Mouse (Mus musculus) CH12.LX (cell line): ENCODE results near the gene Nkap. TPM values are rescaled to one million over a fixed set of nuclear protein-coding genes. Genes with fewer than 3 reads are reported as not detected.
A peak's percentile ranks its signal among the peaks of the same experiment; 100 is the strongest.

Experiments used
- DNase-seq: peaks from one replicate; pipeline ENCODE4 v3.0.0-alpha.2; 2013; ENCODE audit errors: extremely low read depth
- H3K27ac ChIP-seq: 2 replicates; pipeline ENCODE4 v1.5.1; 2012; ENCODE audit warnings: low read depth, mild to moderate bottlenecking, control low read depth, moderate library complexity; ENCODE audit not compliant: insufficient read depth
- H3K27me3 ChIP-seq: replicated peaks from 2 replicates; pipeline ENCODE3; 2012; ENCODE audit warnings: inconsistent platforms
- H3K36me3 ChIP-seq, 2 experiments: replicated peaks in 1 of 2; 2 replicates each; pipeline versions ENCODE3 to v1.6.1; 2012; ENCODE audit warnings: inconsistent platforms in 1 of 2, low read length in 1 of 2, mild to moderate bottlenecking in 1 of 2, mixed read lengths in 1 of 2, moderate library complexity in 1 of 2; ENCODE audit not compliant: control insufficient read depth in 1 of 2, insufficient read depth in 1 of 2
- H3K4me1 ChIP-seq, 2 experiments: 2 replicates each; pipeline ENCODE4 v1.6.1; 2012; ENCODE audit warnings: inconsistent platforms in 1 of 2, moderate library complexity in 1 of 2; ENCODE audit not compliant: insufficient read depth in 2 of 2, control insufficient read depth in 1 of 2
- H3K4me2 ChIP-seq: 2 replicates; pipeline ENCODE4 v1.6.1; 2012; ENCODE audit warnings: low read depth, mild to moderate bottlenecking, control low read depth; ENCODE audit not compliant: poor library complexity, insufficient read depth, severe bottlenecking
- H3K4me3 ChIP-seq, 3 experiments: fragments of 150-350 bp in 1 of 3; sonication (generic) in 1 of 3; replicated peaks in 1 of 3; 2 replicates each; pipeline versions ENCODE3 to v1.5.1; 2011 to 2012; ENCODE audit warnings: low read depth in 2 of 3, low read length in 2 of 3, mild to moderate bottlenecking in 2 of 3, moderate library complexity in 2 of 3, control low read depth in 1 of 3, improper control_type of control experiment in 1 of 3, inconsistent platforms in 1 of 3, mixed read lengths in 1 of 3; ENCODE audit not compliant: poor library complexity in 1 of 3
- H3K79me2 ChIP-seq: replicated peaks from 2 replicates; pipeline ENCODE4 v1.6.1; 2012; ENCODE audit warnings: mild to moderate bottlenecking, moderate library complexity; ENCODE audit not compliant: control insufficient read depth, poor library complexity, insufficient read depth, severe bottlenecking; ENCODE audit errors: extremely low read depth
- H3K9ac ChIP-seq: 2 replicates; pipeline ENCODE4 v1.6.1; 2012; ENCODE audit warnings: low read depth, mild to moderate bottlenecking, control low read depth, moderate library complexity; ENCODE audit not compliant: insufficient read depth
- H3K9me3 ChIP-seq: replicated peaks from 2 replicates; pipeline ENCODE3; 2012; ENCODE audit warnings: low read length, inconsistent platforms, mixed read lengths
- BHLHE40 ChIP-seq: IDR thresholded peaks from 2 replicates; pipeline ENCODE4 v1.6.1; 2011; ENCODE audit warnings: mild to moderate bottlenecking, low read depth, low read length, improper control_type of control experiment
- EP300 ChIP-seq: IDR thresholded peaks from 2 replicates; pipeline ENCODE4 v1.6.1; 2011; ENCODE audit warnings: low read length, improper control_type of control experiment
- GABPA ChIP-seq: IDR thresholded peaks from 2 replicates; pipeline ENCODE4 v1.6.1; 2012; ENCODE audit warnings: low read depth, low read length, improper control_type of control experiment, inconsistent platforms; ENCODE audit not compliant: insufficient replicate concordance
- JUND ChIP-seq: conservative IDR thresholded peaks from 2 replicates; pipeline ENCODE4 v1.6.1; 2011; ENCODE audit warnings: low read depth, low read length, improper control_type of control experiment
- KAT2A ChIP-seq: IDR thresholded peaks from 2 replicates; pipeline ENCODE4 v1.6.1; 2012; ENCODE audit warnings: low read length, improper control_type of control experiment, inconsistent platforms; ENCODE audit not compliant: insufficient replicate concordance
- MAX ChIP-seq: IDR thresholded peaks from 2 replicates; pipeline ENCODE4 v1.6.1; 2011; ENCODE audit warnings: low read length, improper control_type of control experiment
- MXI1 ChIP-seq: IDR thresholded peaks from 2 replicates; pipeline ENCODE4 v1.6.1; 2011; ENCODE audit warnings: mild to moderate bottlenecking, low read depth, low read length, improper control_type of control experiment
- NRF1 ChIP-seq: IDR thresholded peaks from 2 replicates; pipeline ENCODE4 v1.6.1; 2014; ENCODE audit warnings: low read depth, mild to moderate bottlenecking, inconsistent platforms, low read length, improper control_type of control experiment, moderate library complexity
- POLR2A ChIP-seq: IDR thresholded peaks from 2 replicates; pipeline ENCODE4 v1.6.1; 2011; ENCODE audit warnings: low read depth, mild to moderate bottlenecking, improper control_type of control experiment, low read length
- SIN3A ChIP-seq: IDR thresholded peaks from 2 replicates; pipeline ENCODE4 v1.6.1; 2012; ENCODE audit warnings: low read length, improper control_type of control experiment, inconsistent platforms
- TCF12 ChIP-seq: IDR thresholded peaks from 2 replicates; pipeline ENCODE4 v1.6.1; 2014; ENCODE audit warnings: low read depth, mild to moderate bottlenecking, inconsistent platforms, low read length, improper control_type of control experiment
- USF2 ChIP-seq: conservative IDR thresholded peaks from 2 replicates; pipeline ENCODE4 v1.6.1; 2011; ENCODE audit warnings: low read depth, low read length, improper control_type of control experiment
- ZC3H11A ChIP-seq: IDR thresholded peaks from 2 replicates; pipeline ENCODE4 v1.6.1; 2012; ENCODE audit warnings: low read depth, mild to moderate bottlenecking, inconsistent platforms, low read length, improper control_type of control experiment
- ZKSCAN1 ChIP-seq: IDR thresholded peaks from 2 replicates; pipeline ENCODE4 v1.6.1; 2012; ENCODE audit warnings: low read depth, inconsistent platforms, low read length, improper control_type of control experiment, borderline replicate concordance
- ZMIZ1 ChIP-seq: IDR thresholded peaks from 2 replicates; pipeline ENCODE4 v1.6.1; 2012; ENCODE audit warnings: low read depth, mild to moderate bottlenecking, inconsistent platforms, low read length, improper control_type of control experiment
- ZNF384 ChIP-seq: IDR thresholded peaks from 2 replicates; pipeline ENCODE4 v1.6.1; 2012; ENCODE audit warnings: low read depth, low read length, improper control_type of control experiment, inconsistent platforms
- dilution Hi-C: fragments of 300-500 bp; cut with MboI; formaldehyde crosslinking; loops from 2 replicates; pipeline ENCODE4 v1.14.3; 2020; ENCODE audit warnings: low sequenced_read_pairs; ENCODE audit not compliant: extremely low pct_unique_long_range_greater_than_20kb, extremely low pct_ligation_motif_present
- in situ Hi-C: fragments of 300-500 bp; cut with MboI; formaldehyde crosslinking; loops from 3 replicates; pipeline ENCODE4 v1.14.3; 2019; ENCODE audit warnings: low sequenced_read_pairs, low pct_ligation_motif_present, low pct_unique_long_range_greater_than_20kb, mixed read lengths
- polyA plus RNA-seq: library from polyadenylated mRNA; unstranded; fragments of >175 nt; gene quantifications from 2 replicates; pipeline ENCODE4 v1.2.1, GENCODE M21; 2012; ENCODE audit warnings: low read depth; ENCODE audit not compliant: insufficient read length
- total RNA-seq, 2 experiments: library from RNA; depleted of rRNA; stranded (reverse); fragments of 300-350 nt in 1 of 2; fragments of >200 nt in 1 of 2; gene quantifications; 2 replicates each; pipeline ENCODE4 v1.2.3; 2012 to 2014

The Nkap gene
- total and polyA plus RNA-seq, 3 experiments: 11.6 to 28.2 (median 19.4) TPM

DNA sequence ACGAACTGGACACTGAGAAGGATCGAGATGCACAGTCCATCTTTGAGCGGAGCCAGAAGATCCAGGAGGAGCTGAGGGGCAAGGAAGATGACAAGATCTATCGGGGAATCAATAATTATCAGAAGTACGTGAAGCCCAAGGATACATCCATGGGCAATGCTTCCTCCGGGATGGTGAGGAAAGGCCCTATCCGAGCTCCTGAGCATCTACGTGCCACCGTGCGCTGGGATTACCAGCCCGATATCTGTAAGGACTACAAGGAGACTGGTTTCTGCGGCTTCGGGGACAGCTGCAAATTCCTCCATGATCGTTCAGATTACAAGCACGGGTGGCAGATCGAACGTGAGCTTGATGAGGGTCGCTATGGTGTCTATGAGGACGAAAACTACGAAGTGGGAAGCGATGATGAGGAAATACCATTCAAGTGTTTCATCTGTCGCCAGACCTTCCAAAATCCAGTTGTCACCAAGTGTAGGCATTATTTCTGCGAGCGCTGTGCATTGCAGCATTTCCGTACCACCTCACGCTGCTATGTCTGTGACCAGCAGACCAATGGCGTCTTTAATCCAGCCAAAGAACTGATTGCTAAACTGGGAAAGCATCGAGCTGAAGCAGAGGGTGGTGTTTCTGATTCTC, 65.3 kb downstream of the Nkap start:
- peak overlapping the region; percentile 47 for H3K9ac ChIP-seq
- no peaks in the 10 kb centered on the region for H3K27me3 ChIP-seq
- H3K79me2 ChIP-seq: peaks cover 12% of the 10 kb centered on the region
- dilution Hi-C loops: no loop called here
- H3K36me3 ChIP-seq: peaks cover 9 to 19% of the 10 kb centered on the region in 2 experiments
- H3K4me1 ChIP-seq: peaks cover 0 to 3% of the 10 kb centered on the region in 2 experiments; a peak in 1 of 4 replicates
- no peaks in the 10 kb centered on the region for H3K9me3 ChIP-seq
- TF ChIP-seq SIN3A: no peak
- no peak for TF ChIP-seq KAT2A
- peak; percentile 30; the same call in 1 of the 2 replicates for TF ChIP-seq BHLHE40
- no peak for TF ChIP-seq GABPA
- TF ChIP-seq MAX: no peak
- no peak for TF ChIP-seq MXI1
- TF ChIP-seq, all 38 proteins: peak for 1
- H3K4me2 ChIP-seq: peak overlapping the region; percentile 50; the same call in 1 of the 2 replicates
- peak overlapping the region; percentile 65 to 77 (median 75) for H3K4me3 ChIP-seq
- no peak for DNase-seq
- in situ Hi-C loops: no loop called here
- peak overlapping the region; percentile 46 for H3K27ac ChIP-seq

DNA sequence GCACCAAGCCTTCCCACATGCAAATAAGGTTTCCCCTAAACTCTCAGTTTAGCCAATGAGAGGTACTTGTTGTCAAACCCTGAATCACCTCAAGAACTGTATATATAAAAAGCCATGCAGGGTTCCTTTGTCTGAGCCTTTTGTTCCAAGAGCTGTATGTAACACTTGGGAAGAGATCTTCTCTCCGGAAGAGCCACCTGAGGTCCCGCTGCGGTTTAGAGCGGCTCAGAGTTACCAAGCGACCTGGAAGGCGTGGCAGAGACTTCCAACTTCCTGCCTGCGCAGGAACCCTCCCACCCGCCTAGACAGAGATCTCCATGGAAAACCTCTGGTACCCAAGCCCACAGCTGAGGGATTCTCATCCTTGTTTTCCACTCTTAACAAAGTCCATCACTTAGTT, 72.1 kb downstream of the Nkap start:
- Histone ChIP-seq H3K27me3 (no peaks in the 10 kb centered on the region), H3K4me2 (no peak overlapping the region), H3K9me3 (no peaks in the 10 kb centered on the region), H3K27ac (no peak overlapping the region), H3K4me1 (no peaks in the 10 kb centered on the region), H3K36me3 (no peaks in the 10 kb centered on the region), H3K4me3 (no peak overlapping the region), H3K9ac (no peak overlapping the region), H3K79me2 (no peaks in the 10 kb centered on the region)
- dilution Hi-C loops: no loop called here
- TF ChIP-seq ZKSCAN1 (no peak), ZMIZ1 (no peak), ZNF384 (no peak), EP300 (no peak), NRF1 (no peak), JUND (no peak), ZC3H11A (no peak), USF2 (no peak), MAX (no peak), TCF12 (no peak), POLR2A (no peak)
- in situ Hi-C loops: no loop called here
- DNase-seq: no peak

Other genes starting within 250 kb of the Nkap start
- 7.0 and 10.1 TPM in 2 replicates for gene Nkrf, start 223.9 kb upstream of the Nkap start, total RNA-seq (2012; rRNA removed)
- gene Nkrf, start 223.9 kb upstream of the Nkap start, total RNA-seq (2014; rRNA removed): 19.5 and 22.5 TPM in 2 replicates
- 18.8 and 19.7 TPM in 2 replicates for gene Nkrf, start 223.9 kb upstream of the Nkap start, polyA plus RNA-seq
- 88.1 and 98.8 TPM in 2 replicates for gene Sept6, start 135.0 kb upstream of the Nkap start, total RNA-seq (2012; rRNA removed)
- 94.1 and 94.4 TPM in 2 replicates for gene Sept6, start 135.0 kb upstream of the Nkap start, total RNA-seq (2014; rRNA removed)
- gene Sept6, start 135.0 kb upstream of the Nkap start, polyA plus RNA-seq: 180 and 214 TPM in 2 replicates
- gene Sowahd, start 78.0 kb upstream of the Nkap start, total RNA-seq (2012; rRNA removed): not detected in 2 replicates
- not detected in 2 replicates for gene Sowahd, start 78.0 kb upstream of the Nkap start, total RNA-seq (2014; rRNA removed)
- not detected in 2 replicates for gene Sowahd, start 78.0 kb upstream of the Nkap start, polyA plus RNA-seq
- 2,172 and 2,270 TPM in 2 replicates for gene Rpl39, start 41.4 kb upstream of the Nkap start, total RNA-seq (2012; rRNA removed)
- gene Rpl39, start 41.4 kb upstream of the Nkap start, total RNA-seq (2014; rRNA removed): 1,227 and 1,249 TPM in 2 replicates
- 2,129 and 2,542 TPM in 2 replicates for gene Rpl39, start 41.4 kb upstream of the Nkap start, polyA plus RNA-seq
- gene Upf3b, start 16.5 kb upstream of the Nkap start, total RNA-seq (2012; rRNA removed): 14.2 and 15.2 TPM in 2 replicates
- gene Upf3b, start 16.5 kb upstream of the Nkap start, total RNA-seq (2014; rRNA removed): 13.4 and 15.7 TPM in 2 replicates
- 49.6 and 57.7 TPM in 2 replicates for gene Upf3b, start 16.5 kb upstream of the Nkap start, polyA plus RNA-seq
- gene Akap14, start 42.0 kb downstream of the Nkap start, total RNA-seq (2012; rRNA removed): not detected in 2 replicates
- gene Akap14, start 42.0 kb downstream of the Nkap start, total RNA-seq (2014; rRNA removed): not detected in 2 replicates
- 0.17 TPM in 1 of 2 replicates, not detected in the other for gene Akap14, start 42.0 kb downstream of the Nkap start, polyA plus RNA-seq
- gene Ndufa1, start 64.4 kb downstream of the Nkap start, total RNA-seq (2012; rRNA removed): 268 and 273 TPM in 2 replicates
- 165 and 188 TPM in 2 replicates for gene Ndufa1, start 64.4 kb downstream of the Nkap start, total RNA-seq (2014; rRNA removed)
- 190 and 191 TPM in 2 replicates for gene Ndufa1, start 64.4 kb downstream of the Nkap start, polyA plus RNA-seq
- 9.6 and 12.5 TPM in 2 replicates for gene Rnf113a1, start 64.5 kb downstream of the Nkap start, total RNA-seq (2012; rRNA removed)
- gene Rnf113a1, start 64.5 kb downstream of the Nkap start, total RNA-seq (2014; rRNA removed): 10.0 and 11.0 TPM in 2 replicates
- gene Rnf113a1, start 64.5 kb downstream of the Nkap start, polyA plus RNA-seq: 9.9 and 11.1 TPM in 2 replicates
- gene Gm9, start 84.2 kb downstream of the Nkap start, total RNA-seq (2012; rRNA removed): not detected in 2 replicates
- not detected in 2 replicates for gene Gm9, start 84.2 kb downstream of the Nkap start, total RNA-seq (2014; rRNA removed)
- gene Gm9, start 84.2 kb downstream of the Nkap start, polyA plus RNA-seq: not detected in 2 replicates
- gene Rhox1, start 95.5 kb downstream of the Nkap start, total RNA-seq (2012; rRNA removed): not detected in 2 replicates
- gene Rhox1, start 95.5 kb downstream of the Nkap start, total RNA-seq (2014; rRNA removed): not detected in 2 replicates
- not detected in 2 replicates for gene Rhox1, start 95.5 kb downstream of the Nkap start, polyA plus RNA-seq
- 0.21 TPM in 1 of 2 replicates, not detected in the other for gene Rhox2a, start 118.2 kb downstream of the Nkap start, total RNA-seq (2012; rRNA removed)
- gene Rhox2a, start 118.2 kb downstream of the Nkap start, total RNA-seq (2014; rRNA removed): not detected in 2 replicates
- not detected in 2 replicates for gene Rhox2a, start 118.2 kb downstream of the Nkap start, polyA plus RNA-seq
- gene Rhox3a, start 123.1 kb downstream of the Nkap start, total RNA-seq (2012; rRNA removed): not detected in 2 replicates
- gene Rhox3a, start 123.1 kb downstream of the Nkap start, total RNA-seq (2014; rRNA removed): not detected in 2 replicates
- 0.52 TPM in 1 of 2 replicates, not detected in the other for gene Rhox3a, start 123.1 kb downstream of the Nkap start, polyA plus RNA-seq
- 3.8 and 4.8 TPM in 2 replicates for gene Rhox4a, start 138.5 kb downstream of the Nkap start, total RNA-seq (2012; rRNA removed)
- gene Rhox4a, start 138.5 kb downstream of the Nkap start, total RNA-seq (2014; rRNA removed): 7.2 and 8.2 TPM in 2 replicates
- gene Rhox4a, start 138.5 kb downstream of the Nkap start, polyA plus RNA-seq: 32.8 TPM in 1 of 2 replicates, not detected in the other